Mouse (Mus musculus): Measurements from ENCODE around the gene Srd5a1. TPM values are rescaled to one million over a fixed set of nuclear protein-coding genes. Genes with fewer than 3 reads are reported as not detected.

Srd5a1 gene
- polyA plus RNA-seq, 1 experiment from 2014 or later: 19.9 TPM

DNA sequence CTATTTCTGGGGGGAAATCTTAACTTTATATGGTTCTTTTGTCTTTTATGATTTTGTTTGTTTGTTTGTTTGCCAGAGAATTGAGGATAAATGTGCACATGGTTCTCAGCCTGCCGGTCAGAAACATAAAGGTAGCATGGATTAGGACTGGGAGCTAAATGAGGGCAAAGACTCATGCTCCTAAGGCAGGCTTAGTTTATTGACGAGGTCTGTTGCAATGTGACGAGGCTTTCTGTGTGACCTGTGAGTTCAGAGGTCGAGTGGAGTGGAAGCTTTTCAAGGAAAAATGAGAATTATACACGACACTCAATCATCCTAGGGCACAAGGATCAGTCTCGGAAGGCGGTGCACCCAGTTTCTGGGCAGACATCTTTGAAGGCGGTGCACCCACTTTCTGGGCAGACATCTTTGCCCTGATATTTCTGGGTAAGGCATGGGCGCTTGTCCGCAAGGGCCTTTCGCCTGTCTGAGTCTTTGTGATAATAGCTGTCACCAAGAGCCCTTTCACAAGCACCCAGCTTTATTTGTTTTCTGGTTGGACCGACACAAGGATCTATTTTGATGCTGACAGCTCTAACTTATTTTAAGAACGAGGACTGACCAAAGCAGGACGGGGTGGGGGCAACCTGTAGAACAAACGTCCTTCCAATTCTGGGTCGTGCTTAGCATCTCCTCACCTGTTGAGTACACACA lies 63.6 kb downstream of the Srd5a1 start:
- H3K4me3 ChIP-seq (replicated peaks): no peak overlapping the region
- ATAC-seq: no peak
- no peaks in the 10 kb centered on the region for H3K27me3 ChIP-seq (replicated peaks)
- peaks cover 10% of the 10 kb centered on the region; the same call in 1 of the 2 replicates for H3K4me1 ChIP-seq (replicated peaks)
- H3K9ac ChIP-seq: no peak overlapping the region
- H3K36me3 ChIP-seq: no peaks in the 10 kb centered on the region
- H3K27ac ChIP-seq: no peak overlapping the region
- WGBS: 70% methylated on average over 16 of the region's 16 CpGs
- no peaks in the 10 kb centered on the region for H3K9me3 ChIP-seq
- H3K4me2 ChIP-seq (replicated peaks): no peak overlapping the region

DNA sequence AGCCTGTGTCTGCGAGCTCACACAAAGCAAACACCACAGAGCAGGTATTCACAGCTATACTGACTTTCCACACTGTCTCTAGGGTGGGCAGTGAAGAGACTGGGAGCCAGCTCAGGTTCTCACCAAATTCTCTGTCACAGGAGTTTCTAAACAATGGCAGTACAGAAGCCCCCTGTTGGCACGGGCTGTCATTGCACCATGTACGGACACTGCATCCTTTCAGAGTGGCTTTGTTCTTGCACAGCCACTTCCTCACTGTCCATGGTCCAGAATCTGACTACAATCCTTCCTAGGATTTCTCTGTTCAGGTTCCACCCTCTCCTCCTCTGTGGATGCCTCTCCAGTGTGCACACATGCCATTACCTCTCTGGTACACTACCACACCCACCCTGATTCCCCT lies 66.2 kb downstream of the Srd5a1 start:
- 35% methylated on average over 3 of the region's 3 CpGs for whole genome bisulfite sequencing
- H3K27ac ChIP-seq: no peak overlapping the region
- no peak overlapping the region for H3K4me2 ChIP-seq (replicated peaks)
- no peaks in the 10 kb centered on the region for H3K36me3 ChIP-seq
- H3K27me3 ChIP-seq (replicated peaks): no peaks in the 10 kb centered on the region
- no peak for ATAC-seq
- H3K9me3 ChIP-seq: no peaks in the 10 kb centered on the region
- peaks cover 23% of the 10 kb centered on the region for H3K4me1 ChIP-seq (replicated peaks)
- H3K9ac ChIP-seq: no peak overlapping the region
- no peak overlapping the region for H3K4me3 ChIP-seq (replicated peaks)

DNA sequence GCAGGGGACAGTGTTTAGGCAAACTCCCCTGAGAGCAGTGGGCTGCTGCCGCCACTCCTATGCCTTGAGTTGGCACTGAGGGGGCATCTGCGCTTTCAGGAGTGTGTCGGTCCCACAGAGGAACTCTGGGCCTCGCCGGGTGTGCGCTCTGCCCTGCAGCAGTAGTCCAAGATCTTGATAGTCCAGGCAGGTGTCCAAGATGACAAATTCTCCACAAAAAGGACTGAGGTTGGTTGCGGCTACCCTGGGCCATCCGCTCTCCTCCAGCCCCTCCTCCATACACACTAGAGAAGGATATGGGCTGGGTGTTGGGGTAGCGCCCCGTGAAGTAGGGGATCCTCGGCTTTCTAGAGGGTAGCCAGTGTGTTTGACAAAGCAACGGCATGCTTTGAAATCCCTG lies 67.6 kb downstream of the Srd5a1 start:
- H3K27me3 ChIP-seq (replicated peaks): no peaks in the 10 kb centered on the region
- WGBS: 30% methylated on average over 12 of the region's 12 CpGs
- no peak overlapping the region; the same call in 1 of the 2 replicates for H3K27ac ChIP-seq
- H3K4me1 ChIP-seq (replicated peaks): peaks cover 23% of the 10 kb centered on the region
- H3K4me2 ChIP-seq (replicated peaks): peak overlapping the region; percentile 45
- H3K9me3 ChIP-seq: no peaks in the 10 kb centered on the region
- no peak overlapping the region for H3K9ac ChIP-seq
- H3K4me3 ChIP-seq (replicated peaks): no peak overlapping the region; the same call in 1 of the 2 replicates
- H3K36me3 ChIP-seq: no peaks in the 10 kb centered on the region
- ATAC-seq: peak; percentile 44; the same call in 1 of the 2 replicates

DNA sequence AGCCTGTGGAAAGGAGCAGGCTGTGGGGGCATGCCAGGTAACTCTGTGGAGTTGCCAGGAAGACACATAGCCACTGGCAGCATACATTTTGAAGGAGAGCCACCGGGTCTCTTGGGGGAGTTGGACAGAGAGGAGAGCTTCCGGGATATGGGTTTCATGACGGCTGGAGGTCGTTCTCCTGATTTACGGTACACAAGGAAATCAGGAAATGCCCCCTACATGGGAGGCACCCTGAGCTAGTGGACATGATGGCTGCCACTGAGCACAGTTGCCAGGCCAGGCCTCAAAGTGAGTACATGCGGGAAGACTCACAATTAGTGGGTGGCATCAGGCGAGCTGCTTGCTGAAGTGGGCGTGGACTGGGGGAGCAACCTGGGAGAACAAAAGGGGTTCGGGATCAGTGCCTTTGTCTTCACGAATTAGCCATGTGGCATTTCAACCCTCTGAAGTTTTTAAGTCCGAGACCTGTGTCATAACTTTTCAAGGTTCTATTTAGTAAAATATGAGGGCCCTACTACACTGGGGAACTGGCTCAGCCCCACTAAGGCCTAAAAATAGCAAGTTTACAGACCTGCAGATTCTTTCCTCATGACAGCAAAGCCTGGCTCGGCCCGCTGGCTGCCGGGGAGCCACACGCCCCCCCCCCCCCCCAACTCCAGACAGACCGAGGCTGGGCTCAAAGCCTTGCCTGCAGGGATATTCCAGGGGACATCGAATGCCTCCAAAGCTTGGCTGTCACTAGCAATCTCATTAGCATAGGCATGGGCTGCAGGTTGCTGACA lies 68.5 kb downstream of the Srd5a1 start:
- Histone ChIP-seq H3K9ac (no peak overlapping the region), H3K9me3 (no peaks in the 10 kb centered on the region), H3K4me2 (replicated peaks) (peak overlapping the region; percentile 45; the same call in 1 of the 2 replicates), H3K4me1 (replicated peaks) (peaks cover 23% of the 10 kb centered on the region), H3K4me3 (replicated peaks) (no peak overlapping the region), H3K36me3 (no peaks in the 10 kb centered on the region), H3K27me3 (replicated peaks) (no peaks in the 10 kb centered on the region), H3K27ac (peak overlapping the region; percentile 51)
- WGBS: 36% methylated on average over 17 of the region's 17 CpGs
- ATAC-seq: peak; percentile 37

DNA sequence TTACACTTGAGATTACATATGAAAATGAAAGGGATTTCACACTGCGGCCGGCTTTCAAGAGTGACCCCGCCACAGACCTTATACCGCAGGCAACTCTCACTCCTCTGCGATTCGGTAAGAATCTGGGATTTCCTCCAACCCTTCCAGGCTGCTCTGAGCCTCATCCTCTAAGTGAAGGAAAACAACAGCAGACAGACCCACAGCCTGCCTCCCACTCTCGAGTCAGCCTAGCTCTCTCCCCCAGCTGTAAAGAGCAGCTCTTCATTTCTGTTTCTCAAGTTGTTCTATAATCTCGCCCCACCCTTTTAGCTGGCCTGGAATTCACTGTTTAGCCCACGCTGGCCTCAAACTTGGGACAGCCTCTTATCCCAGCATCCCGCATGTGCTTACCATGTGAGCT lies 69.5 kb downstream of the Srd5a1 start:
- Histone ChIP-seq H3K36me3 (no peaks in the 10 kb centered on the region), H3K4me1 (replicated peaks) (peaks cover 23% of the 10 kb centered on the region), H3K9me3 (no peaks in the 10 kb centered on the region), H3K4me2 (replicated peaks) (no peak overlapping the region), H3K27ac (peak overlapping the region; percentile 51), H3K9ac (no peak overlapping the region), H3K4me3 (replicated peaks) (no peak overlapping the region), H3K27me3 (replicated peaks) (no peaks in the 10 kb centered on the region)
- ATAC-seq: peak; percentile 18; the same call in 1 of the 2 replicates
- 47% methylated on average over 10 of the region's 10 CpGs for WGBS

DNA sequence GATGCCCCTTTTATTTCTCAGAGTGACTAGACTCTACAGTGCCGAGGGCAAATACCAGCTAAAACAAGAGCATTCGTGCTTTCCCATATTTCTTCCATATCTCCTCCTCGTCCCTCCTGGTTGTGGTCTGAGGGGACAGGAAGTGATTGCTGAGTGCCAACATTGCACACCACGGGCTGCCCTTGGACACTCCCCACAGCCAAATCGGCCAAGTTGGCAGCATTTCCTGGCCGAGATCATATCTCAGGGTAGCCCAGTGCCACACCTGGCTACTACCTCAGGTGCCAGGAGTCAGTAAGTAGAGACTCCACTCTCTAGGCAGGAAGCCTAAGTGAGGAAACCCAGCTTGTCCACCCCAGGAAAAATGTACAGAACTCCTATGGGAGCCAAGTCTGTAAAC lies 70.0 kb downstream of the Srd5a1 start:
- ATAC-seq: no peak
- Histone ChIP-seq H3K4me2 (replicated peaks) (no peak overlapping the region), H3K4me3 (replicated peaks) (no peak overlapping the region), H3K4me1 (replicated peaks) (peaks cover 23% of the 10 kb centered on the region), H3K36me3 (no peaks in the 10 kb centered on the region), H3K27ac (no peak overlapping the region), H3K27me3 (replicated peaks) (no peaks in the 10 kb centered on the region), H3K9ac (no peak overlapping the region), H3K9me3 (no peaks in the 10 kb centered on the region)
- 72% methylated on average over 6 of the region's 6 CpGs for WGBS

DNA sequence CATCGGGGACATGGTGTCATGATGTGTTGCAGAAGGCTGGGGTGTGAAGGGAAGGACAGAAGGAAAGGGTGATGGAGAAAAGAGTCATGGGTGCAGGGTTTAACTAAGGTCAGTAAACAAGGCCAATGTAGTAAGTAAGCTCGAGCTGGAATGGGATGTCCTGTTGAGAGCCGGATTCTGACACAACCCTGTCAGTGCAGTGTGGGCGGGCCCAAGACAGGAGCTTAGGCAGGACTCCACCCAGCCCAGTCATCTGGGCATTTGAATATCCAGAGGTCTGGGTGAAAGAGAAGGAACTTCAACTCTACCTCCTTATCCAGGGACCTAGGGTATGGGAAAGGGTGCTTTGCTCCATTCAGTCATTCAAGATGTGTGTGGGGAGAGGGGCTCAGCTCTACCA lies 72.9 kb downstream of the Srd5a1 start:
- H3K4me1 ChIP-seq (replicated peaks): peaks cover 20% of the 10 kb centered on the region
- 32% methylated on average over 4 of the region's 4 CpGs for WGBS

DNA sequence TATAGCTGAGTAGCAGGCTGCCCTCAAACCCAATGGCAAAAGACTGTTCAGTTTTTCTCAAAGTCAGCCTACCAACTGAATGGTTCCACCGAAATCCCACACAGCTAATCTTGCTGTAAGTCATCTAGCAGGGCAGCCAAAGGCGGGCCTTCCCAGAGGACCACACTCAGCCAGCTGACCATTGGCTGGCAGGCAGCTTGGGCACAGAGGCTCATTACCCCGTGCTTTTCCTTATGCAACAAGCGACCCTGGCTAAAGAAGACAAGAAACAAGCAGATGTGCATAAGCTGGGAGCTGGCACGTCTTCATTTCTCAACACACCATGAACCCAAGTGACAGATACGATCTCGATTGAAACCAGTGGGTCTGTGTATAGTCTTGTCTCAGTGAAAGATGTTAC lies 73.9 kb downstream of the Srd5a1 start:
- no peaks in the 10 kb centered on the region for H3K27me3 ChIP-seq (replicated peaks)
- no peaks in the 10 kb centered on the region for H3K9me3 ChIP-seq
- no peak for ATAC-seq
- no peak overlapping the region for H3K4me3 ChIP-seq (replicated peaks)
- H3K4me2 ChIP-seq (replicated peaks): no peak overlapping the region
- H3K9ac ChIP-seq: no peak overlapping the region
- no peak overlapping the region for H3K27ac ChIP-seq
- WGBS: 78% methylated on average over 7 of the region's 7 CpGs
- peaks cover 17% of the 10 kb centered on the region for H3K4me1 ChIP-seq (replicated peaks)
- H3K36me3 ChIP-seq: no peaks in the 10 kb centered on the region

More for the DNA sequence above, 72.9 kb downstream of the Srd5a1 start:
- Histone ChIP-seq H3K9me3 (no peaks in the 10 kb centered on the region), H3K9ac (no peak overlapping the region), H3K36me3 (no peaks in the 10 kb centered on the region), H3K4me2 (replicated peaks) (no peak overlapping the region), H3K4me3 (replicated peaks) (no peak overlapping the region), H3K27ac (no peak overlapping the region), H3K27me3 (replicated peaks) (no peaks in the 10 kb centered on the region)
- ATAC-seq: no peak

DNA sequence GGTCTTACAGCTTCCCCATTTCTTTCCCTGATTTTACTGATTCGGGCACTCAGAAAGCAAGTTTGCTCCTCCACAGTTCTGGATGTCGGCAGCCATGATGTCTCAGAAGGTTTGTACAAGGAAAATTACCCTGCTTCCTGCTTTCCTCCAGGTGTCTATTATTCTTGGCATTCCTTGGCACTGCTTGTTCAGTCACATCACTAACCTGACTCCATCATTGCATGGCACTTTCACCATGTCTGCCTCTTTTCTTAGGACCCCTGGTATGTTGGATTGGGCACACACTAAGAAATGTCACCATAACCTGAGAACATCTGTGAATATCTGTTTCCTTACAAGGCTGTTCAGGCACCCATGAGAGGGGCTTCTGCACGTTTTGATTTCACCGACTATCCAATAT lies 75.2 kb downstream of the Srd5a1 start:
- H3K36me3 ChIP-seq: no peaks in the 10 kb centered on the region
- H3K27me3 ChIP-seq (replicated peaks): no peaks in the 10 kb centered on the region
- no peak overlapping the region for H3K27ac ChIP-seq
- H3K4me3 ChIP-seq (replicated peaks): no peak overlapping the region
- H3K9ac ChIP-seq: no peak overlapping the region
- ATAC-seq: no peak
- peak overlapping the region; percentile 93 for H3K4me2 ChIP-seq (replicated peaks)
- WGBS: 69% methylated on average over 4 of the region's 4 CpGs
- H3K4me1 ChIP-seq (replicated peaks): peaks cover 20% of the 10 kb centered on the region
- no peaks in the 10 kb centered on the region for H3K9me3 ChIP-seq

DNA sequence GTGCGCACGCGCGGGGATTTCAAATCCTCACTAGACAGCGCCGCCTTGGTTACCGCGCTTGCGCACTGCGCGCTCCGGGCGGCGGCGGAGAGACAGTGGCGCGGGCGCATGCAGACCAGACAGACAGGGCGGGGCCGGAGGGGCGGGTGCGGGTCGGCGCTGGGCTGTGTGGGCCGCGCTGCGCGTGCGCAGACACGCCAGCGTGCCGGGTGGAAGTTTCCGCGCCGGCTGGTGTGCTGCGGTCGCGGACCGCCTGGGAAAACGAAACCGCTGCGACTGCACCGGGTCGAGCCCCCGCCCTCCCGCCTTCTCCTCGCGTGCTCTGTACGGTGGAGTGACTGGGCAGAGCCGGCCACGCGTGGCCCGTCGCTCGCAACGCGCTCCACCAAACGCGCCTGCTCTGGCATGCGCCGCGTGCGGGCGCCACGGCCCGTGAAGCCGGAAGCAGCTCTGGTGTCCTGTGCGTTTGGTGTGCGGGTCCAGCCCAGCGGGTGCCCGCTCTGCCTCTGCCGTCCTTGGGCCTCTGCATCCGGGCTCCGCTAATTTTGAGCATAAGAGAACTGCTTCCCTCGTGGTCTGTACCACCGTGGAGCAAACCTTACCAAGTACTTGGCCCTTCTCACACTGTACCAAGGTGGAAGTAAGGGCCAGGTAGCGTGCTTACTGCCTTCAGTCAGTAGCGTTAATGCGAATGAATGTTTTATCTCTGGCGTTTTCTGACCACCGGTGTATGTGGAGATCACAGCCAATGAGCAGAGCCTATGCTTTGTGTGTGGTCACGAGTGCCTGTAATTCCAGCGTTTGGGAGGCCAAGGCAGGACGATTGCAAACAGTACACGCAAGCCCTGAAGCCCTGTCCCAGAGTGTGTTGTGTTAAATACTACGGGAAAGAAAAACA lies 76.3 kb downstream of the Srd5a1 start:
- Histone ChIP-seq H3K4me3 (replicated peaks) (peak overlapping the region; percentile 75), H3K36me3 (0 out of 2 replicates have a peak, but pooled peaks cover 4% of the 10 kb centered on the region), H3K9ac (peak overlapping the region; percentile 82), H3K4me1 (replicated peaks) (peaks cover 29% of the 10 kb centered on the region), H3K4me2 (replicated peaks) (peak overlapping the region; percentile 93), H3K9me3 (no peaks in the 10 kb centered on the region), H3K27me3 (replicated peaks) (no peaks in the 10 kb centered on the region), H3K27ac (peak overlapping the region; percentile 95)
- peak; percentile 94 for ATAC-seq
- under 1% methylated on average over 86 of the region's 86 CpGs for WGBS

DNA sequence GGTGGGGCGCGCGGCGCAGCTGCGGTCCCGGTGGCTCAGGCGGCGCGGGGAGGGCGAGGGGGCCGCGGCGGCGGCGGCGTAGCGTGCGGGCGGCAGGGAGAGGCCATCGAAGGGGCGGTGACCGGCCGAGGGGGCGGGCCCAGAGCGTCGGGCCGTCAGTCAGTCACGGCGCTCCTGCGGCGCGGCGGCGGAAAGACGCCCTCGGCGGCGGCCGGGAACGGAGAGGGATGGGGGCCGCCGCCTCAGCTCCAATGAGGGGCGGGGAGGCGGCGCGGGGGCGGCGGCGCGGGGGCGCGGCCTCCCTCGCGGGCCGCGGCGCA lies 76.9 kb downstream of the Srd5a1 start, which contains the start of gene Tent4a:
Gene Tent4a (minus strand): TSS at position 284 of the 320 bp plus-strand sequence.
- ATAC-seq: peak; percentile 90
- peak within 1 kb of the TSS; percentile 93 for H3K4me2 ChIP-seq (replicated peaks)
- H3K9me3 ChIP-seq: no peaks in the 10 kb centered on the region
- H3K27ac ChIP-seq: peak within 1 kb of the TSS; percentile 95
- H3K27me3 ChIP-seq (replicated peaks): no peaks in the 10 kb centered on the region
- peak within 1 kb of the TSS; percentile 75 for H3K4me3 ChIP-seq (replicated peaks)
- peak within 1 kb of the TSS; percentile 82 for H3K9ac ChIP-seq
- H3K4me1 ChIP-seq (replicated peaks): peaks cover 29% of the 10 kb centered on the region
- 0% methylated on average over 15 of the region's 57 CpGs for WGBS
- 0 out of 2 replicates have a peak, but pooled peaks cover 5% of the 10 kb centered on the region for H3K36me3 ChIP-seq

All from intestine, embryonic 15.5 days (tissue).